Comparison of ENCODE assay signal across 8 mouse cellular contexts in the genomic region with DNA sequence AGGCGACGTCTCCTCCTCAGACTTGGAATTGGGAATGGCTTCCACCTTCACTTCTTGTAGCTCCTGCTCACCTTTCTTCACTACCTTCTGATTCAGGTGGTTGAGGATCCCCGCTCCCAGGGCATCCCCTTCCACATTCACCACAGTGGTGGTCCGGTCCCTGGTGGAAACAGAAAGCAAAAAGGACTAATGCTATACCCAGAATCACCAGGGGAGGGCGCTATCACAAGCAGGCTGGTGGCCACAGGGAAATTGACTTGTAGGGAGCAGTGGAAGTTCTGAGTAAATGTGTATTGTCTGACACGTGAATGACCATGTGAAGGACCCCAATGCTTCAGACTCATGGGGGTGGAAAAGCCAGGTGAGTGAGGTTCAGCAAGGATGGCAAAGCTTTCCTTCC. TPM values are rescaled to one million over a fixed set of nuclear protein-coding genes. Genes with fewer than 3 reads are reported as not detected.
A peak's percentile ranks its signal among the peaks of the same experiment; 100 is the strongest.
DNase-seq lines count a peak whose midpoint lies in the region; ATAC-seq and TF ChIP-seq lines count a peak whose summit lies in the region.
"Had no signal": no experiment of that assay in that cellular context is flagged by ENCODE, and none has a peak within 500 bp of the region (broad histone marks: within the 10 kb centered on the region; RNA-seq: fewer than 3 reads in every experiment).

No protein-coding gene starts in this region.

- no peak for ATAC-seq in heart, postnatal 0 days (ENCODE audit: insufficient read depth, low read depth)

- H3K36me3 ChIP-seq in heart, postnatal 0 days (replicated peaks; ENCODE audit: control insufficient read depth, insufficient read depth, low read length) = peaks cover 10% of the 10 kb centered on the region; the same call in 1 of the 2 replicates

- no peak for TF ChIP-seq POLR2A in lung, adult 2 months (IDR thresholded peaks at IDR 0.05; ENCODE audit: borderline replicate concordance, extremely low read depth, low read depth, low read length)

- no peak overlapping the region for H3K9ac ChIP-seq in heart, postnatal 0 days (replicated peaks; ENCODE audit: low read depth, low read length)
- H3K9ac ChIP-seq: lung, embryonic 15.5 days had no signal

- no peak for TF ChIP-seq EP300 in heart, postnatal 0 days (IDR thresholded peaks at IDR 0.05; ENCODE audit: low read depth)

- no peak overlapping the region for H3K4me3 ChIP-seq in heart, postnatal 0 days (ENCODE audit: low read depth, low read length)
- no peak overlapping the region for H3K4me3 ChIP-seq in lung, adult 2 months (replicated peaks; ENCODE audit: extremely low read depth, low read depth, low read length)
- H3K4me3 ChIP-seq: lung, embryonic 15.5 days had no signal

- no peaks in the 10 kb centered on the region for H3K9me3 ChIP-seq in heart, postnatal 0 days (replicated peaks; ENCODE audit: control insufficient read depth, low read length)
- H3K9me3 ChIP-seq: lung, embryonic 15.5 days had no signal

- H3K4me2 ChIP-seq in heart, postnatal 0 days (ENCODE audit: low read depth, low read length) = no peak overlapping the region
- H3K4me2 ChIP-seq: lung, embryonic 15.5 days had no signal

- WGBS in heart, postnatal 0 days = 75% methylated on average over 6 of the region's 6 CpGs
- 71% methylated on average over 6 of the region's 6 CpGs for WGBS in lung, adult 2 months

- H3K27ac ChIP-seq in heart, postnatal 0 days (ENCODE audit: low read depth) = no peak overlapping the region
- H3K27ac ChIP-seq: lung, embryonic 15.5 days had no signal

- peak; percentile 16 to 37 for DNase-seq in lung, adult 18-20 months
- DNase-seq in lung, postnatal 25 days (ENCODE audit: low spot score) = no peak
- DNase-seq in R1 (ENCODE audit: low read depth, low spot score) = peak; percentile 51
- peak; percentile 42 to 64 for DNase-seq in cerebellum, adult 18-20 months
- DNase-seq in heart, postnatal 0 days (ENCODE audit: low spot score) = no peak
- peak; percentile 47 for DNase-seq in lung, adult 2 months
- peak; percentile 17 for DNase-seq in thymus, postnatal 0 days (ENCODE audit: low spot score)

- TF ChIP-seq CTCF in heart, postnatal 0 days (IDR thresholded peaks at IDR 0.05; ENCODE audit: low read depth) = peak; percentile 62
- peak; percentile 63 for TF ChIP-seq CTCF in lung, adult 2 months (IDR thresholded peaks at IDR 0.05; ENCODE audit: insufficient read depth, low read length)

- H3K27me3 ChIP-seq in heart, postnatal 0 days (ENCODE audit: control insufficient read depth, insufficient read depth, low read length) = no peaks in the 10 kb centered on the region
- H3K27me3 ChIP-seq: lung, embryonic 15.5 days had no signal

- peaks cover 6% of the 10 kb centered on the region for H3K4me1 ChIP-seq in heart, postnatal 0 days (ENCODE audit: control insufficient read depth, insufficient read depth)
- no peaks in the 10 kb centered on the region for H3K4me1 ChIP-seq in lung, adult 2 months (ENCODE audit: control insufficient read depth, insufficient read depth, low read length)

RNA-seq across cellular contexts. Expression of gene Slc1a4, which starts 28.2 kb away (rescaled TPM):
- total RNA-seq in heart, postnatal 0 days (2014; rRNA removed; ENCODE audit: low replicate concordance) = 6.4 and 11.0 TPM in 2 replicates
- polyA plus RNA-seq in heart, postnatal 0 days (2015; fragmentation: Nextera tagmentation; extraction: Ambion mirVana) = 2.4 and 2.7 TPM in 2 replicates
- 7.5 and 12.5 TPM in 2 replicates for polyA plus RNA-seq in lung, adult 2 months (2012; rRNA removed)
- polyA plus RNA-seq in thymus, postnatal 0 days (2015; fragmentation: Nextera tagmentation; extraction: Ambion mirVana) = 5.6 and 6.1 TPM in 2 replicates

RNA-seq across cellular contexts. Expression of gene Cep68, which starts 55.1 kb away (rescaled TPM):
- 53.8 and 56.2 TPM in 2 replicates for total RNA-seq in heart, postnatal 0 days (2014; rRNA removed; ENCODE audit: low replicate concordance)
- polyA plus RNA-seq in heart, postnatal 0 days (2015; fragmentation: Nextera tagmentation; extraction: Ambion mirVana) = 20.3 and 21.0 TPM in 2 replicates
- 19.5 and 21.0 TPM in 2 replicates for polyA plus RNA-seq in lung, adult 2 months (2012; rRNA removed)
- polyA plus RNA-seq in thymus, postnatal 0 days (2015; fragmentation: Nextera tagmentation; extraction: Ambion mirVana) = 16.6 and 18.1 TPM in 2 replicates

Comparison
In these comparisons a context has a peak if more than half of its experiments do, and no peak if none do; other contexts are left out.
1. DNase-seq: peak in lung, adult 18-20 months (2 of 2), R1 (single experiment), cerebellum, adult 18-20 months (2 of 2), lung, adult 2 months (single experiment) and thymus, postnatal 0 days (single experiment); none in lung, postnatal 25 days (single experiment) and heart, postnatal 0 days (single experiment).